Mouse (Mus musculus) bone marrow macrophage, adult 2 months (primary cell): ENCODE data around the gene Acy3.

ENCODE experiments used
- CTCF ChIP-seq: IDR thresholded peaks from 2 replicates; pipeline ENCODE4 v1.5.1; 2012; ENCODE audit warnings: low read depth, mild to moderate bottlenecking, low read length, moderate library complexity
- POLR2A ChIP-seq: IDR thresholded peaks from 2 replicates; pipeline ENCODE4 v1.6.1; 2012; ENCODE audit warnings: mild to moderate bottlenecking, low read depth, low read length, borderline replicate concordance

DNA sequence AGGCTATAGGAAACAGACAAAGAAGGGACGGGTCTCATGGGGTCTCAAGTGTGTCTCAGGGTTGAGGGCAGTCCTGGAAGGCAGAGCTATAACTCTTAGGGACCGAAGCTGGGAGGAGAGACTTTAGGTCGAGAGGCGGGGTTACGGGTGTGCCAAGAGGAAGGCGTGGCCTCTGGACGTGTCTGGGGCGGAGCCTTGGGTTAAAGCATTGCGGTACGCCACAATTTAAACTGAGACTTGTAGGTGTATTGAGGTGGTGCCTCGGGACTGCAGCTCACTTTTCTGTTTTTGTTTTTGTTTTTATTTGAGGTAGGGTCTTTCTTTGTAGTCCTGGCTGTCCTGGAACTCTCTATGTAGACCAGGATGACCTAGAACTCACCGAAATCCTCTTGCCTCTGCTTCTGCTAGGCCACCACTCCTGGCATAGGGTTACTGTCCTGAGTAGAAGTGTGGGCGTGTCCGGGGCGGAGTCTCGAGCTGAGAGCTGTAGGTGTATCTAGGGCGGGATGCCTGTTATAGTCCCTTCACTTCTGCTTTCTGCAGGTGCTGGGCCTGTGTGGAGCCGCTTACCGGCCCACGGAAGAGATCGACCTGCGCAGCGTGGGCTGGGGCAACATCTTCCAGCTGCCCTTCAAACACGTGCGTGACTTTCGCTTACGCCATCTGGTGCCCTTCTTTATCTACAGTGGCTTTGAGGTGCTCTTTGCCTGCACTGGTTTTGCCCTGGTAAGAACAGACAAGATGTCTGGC is 43.2 kb upstream of the Acy3 start:
- no peak for TF ChIP-seq POLR2A
- no peak for TF ChIP-seq CTCF
